Mouse (Mus musculus): ENCODE measurements at regions not wholly inside any gene's neighbourhood (a gene's known extent, or its start where the extent isn't known, plus 50 kb on each side); places are given as distances from the start of the nearest gene placed in this dataset.

- no peak for DNase-seq
Measured at GRCm38 (mm10) chr15:27412761-27413160, 53.7 kb upstream of the Ank start.

GRCm38 (mm10) chr15:27413486-27413885 lies 53.0 kb upstream of the Ank start:
- no peak for DNase-seq

DNA sequence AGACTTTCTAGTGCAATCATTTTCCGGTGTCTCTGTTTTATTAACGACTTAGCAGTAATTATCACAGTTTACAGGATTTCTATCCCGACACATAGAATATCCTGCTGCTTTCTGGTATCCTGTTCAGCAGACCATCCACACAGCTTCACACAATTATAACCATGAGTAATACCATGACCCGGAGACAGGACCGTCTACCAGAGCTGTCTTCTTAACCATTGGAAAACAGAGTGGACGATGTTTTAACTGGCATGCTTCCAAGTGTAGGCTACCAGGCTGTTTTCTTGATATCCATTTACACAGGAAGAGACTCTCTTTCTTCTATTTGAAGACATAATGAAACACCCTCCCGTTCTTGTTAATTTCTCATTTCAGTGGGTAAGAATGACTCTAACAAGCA lies 51.7 kb upstream of the Ank start:
- no peak for DNase-seq

Measured in lung, adult 18-20 months (tissue).